Mouse (Mus musculus) megakaryocyte, embryonic 14.5 days (primary cell): Measurements from ENCODE around the gene Mrps22. TPM values are rescaled to one million over a fixed set of nuclear protein-coding genes. Genes with fewer than 3 reads are reported as not detected.
A peak's percentile ranks its signal among the peaks of the same experiment; 100 is the strongest.

Experiments used
- H3K27me3 ChIP-seq: replicated peaks from 2 replicates; pipeline ENCODE3; 2012; ENCODE audit warnings: inconsistent platforms
- H3K36me3 ChIP-seq: replicated peaks from 2 replicates; pipeline ENCODE3; 2012; ENCODE audit warnings: low read length, inconsistent platforms, mixed read lengths
- H3K4me1 ChIP-seq: 2 replicates; pipeline ENCODE4 v1.6.1; 2012; ENCODE audit warnings: inconsistent platforms
- H3K4me3 ChIP-seq: replicated peaks from 2 replicates; pipeline ENCODE3; 2012; ENCODE audit warnings: moderate library complexity, mild to moderate bottlenecking, inconsistent platforms
- H3K9me3 ChIP-seq: 2 replicates; pipeline ENCODE4 v1.6.1; 2012; ENCODE audit warnings: inconsistent platforms
- FLI1 ChIP-seq: IDR thresholded peaks from 2 replicates; pipeline ENCODE4 v1.6.1; 2012; ENCODE audit warnings: low read length, inconsistent platforms, mixed read lengths
- GATA1 ChIP-seq: IDR thresholded peaks from 3 replicates; pipeline ENCODE4 v1.6.1; 2012; ENCODE audit warnings: mixed read lengths, low read length, inconsistent platforms, borderline replicate concordance
- polyA plus RNA-seq: library from polyadenylated mRNA; stranded (reverse); fragments of >175 nt; gene quantifications from 2 replicates; pipeline ENCODE4 v1.2.3, GENCODE M21; 2012; ENCODE audit warnings: low replicate concordance; ENCODE audit not compliant: insufficient read depth

Gene Mrps22
- polyA plus RNA-seq, 1 experiment = 8.7 TPM

DNA sequence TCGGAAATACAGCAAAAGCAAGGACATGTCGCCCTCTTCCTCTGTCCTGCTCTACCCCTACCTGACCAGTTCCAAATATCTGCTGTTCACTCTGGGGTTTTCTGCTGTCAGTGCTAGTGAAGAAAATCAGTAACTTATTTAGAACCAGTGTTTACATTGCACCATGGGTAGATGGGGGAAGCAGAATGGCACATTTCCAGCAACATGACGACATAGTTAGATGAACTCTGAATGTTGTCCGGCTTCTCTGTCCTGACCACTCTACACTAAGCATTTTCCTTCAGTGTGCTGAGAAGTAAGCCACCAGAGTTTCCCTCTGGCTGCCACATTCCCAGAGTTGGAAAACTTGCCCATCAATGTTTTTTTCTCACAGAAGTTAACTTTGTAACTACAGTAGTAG lies 17.6 kb downstream of the Mrps22 start:
- peaks cover 100% of the 10 kb centered on the region for H3K36me3 ChIP-seq
- no peak overlapping the region for H3K4me3 ChIP-seq
- no peaks in the 10 kb centered on the region for H3K27me3 ChIP-seq
- TF ChIP-seq FLI1 (no peak), GATA1 (no peak)
- no peaks in the 10 kb centered on the region for H3K4me1 ChIP-seq
- no peaks in the 10 kb centered on the region for H3K9me3 ChIP-seq

DNA sequence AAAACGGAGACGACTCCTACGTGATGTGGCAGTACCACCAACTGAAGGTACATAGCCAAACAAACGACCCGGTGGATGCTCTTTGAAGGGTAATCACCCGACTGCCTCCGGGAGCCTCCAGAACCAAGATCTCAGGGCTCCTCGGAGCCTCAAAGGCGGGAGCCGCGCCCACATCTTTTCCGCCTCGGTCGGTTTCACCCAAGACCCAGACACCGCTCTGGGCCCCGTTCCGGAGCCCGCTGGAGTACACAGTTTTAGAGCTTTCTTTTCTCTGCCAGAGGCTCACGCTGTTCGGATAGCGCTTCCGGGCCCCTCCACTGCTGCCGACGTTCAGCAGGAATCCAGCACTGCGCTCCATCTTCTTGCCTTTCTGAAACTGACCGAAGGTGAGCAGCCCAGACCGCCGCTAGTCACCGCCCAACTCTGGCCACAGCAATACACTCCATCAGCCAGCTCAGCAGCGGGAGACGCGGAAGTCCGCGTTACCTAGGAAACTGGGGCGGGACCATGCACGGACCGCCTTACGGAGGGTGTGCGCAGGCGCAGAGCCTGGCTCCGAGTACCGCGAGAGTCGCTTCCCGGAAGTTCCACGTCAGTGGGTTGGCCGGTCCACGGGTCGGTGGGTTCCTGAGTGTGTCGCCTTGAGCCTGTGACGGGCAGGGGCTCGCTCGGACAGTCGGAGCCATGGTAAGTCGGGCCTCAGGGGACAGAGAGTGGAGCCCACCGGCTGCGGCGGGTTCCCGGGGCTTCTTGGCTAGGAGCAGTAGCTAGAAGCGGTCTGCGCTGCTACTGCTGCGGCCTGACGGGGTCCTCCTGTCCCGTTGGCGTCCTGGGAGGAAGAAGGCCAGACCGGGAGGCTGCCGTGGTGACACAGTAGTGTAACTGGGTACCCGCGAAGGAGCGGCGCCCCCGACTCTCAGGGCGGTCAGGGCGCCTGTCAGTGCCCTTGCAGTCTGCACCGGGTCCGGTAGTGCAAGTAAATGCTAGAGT lies 38.0 kb downstream of the Mrps22 start, which contains the start of gene Copb2:
Copb2 (plus strand) TSS at position 585 of the 990 bp plus-strand sequence.
- Histone ChIP-seq H3K36me3 (peaks cover 30% of the 10 kb centered on the region), H3K27me3 (peaks cover 3% of the 10 kb centered on the region), H3K9me3 (no peaks in the 10 kb centered on the region), H3K4me3 (peak within 1 kb of the TSS; percentile 96), H3K4me1 (peaks cover 54% of the 10 kb centered on the region)
- TF ChIP-seq FLI1 (no peak), GATA1 (no peak)

DNA sequence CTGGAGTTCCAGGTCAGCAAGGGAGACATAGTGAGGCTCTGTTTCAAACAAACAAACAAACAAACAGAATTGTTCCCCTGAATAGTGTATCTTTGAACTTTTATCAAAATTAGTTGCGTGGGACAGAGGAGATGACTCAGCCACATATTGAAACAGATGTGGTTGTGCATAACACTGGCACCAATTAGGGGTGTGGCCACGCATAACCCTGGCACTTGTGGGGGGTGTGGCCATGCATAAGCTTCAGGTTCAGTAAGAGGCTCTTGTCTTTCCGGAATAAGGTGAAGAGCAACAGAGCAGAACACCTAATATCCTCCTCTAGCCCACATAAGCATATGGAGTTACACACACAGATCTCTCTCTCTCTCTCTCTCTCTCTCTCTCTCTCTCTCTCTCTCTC lies 57.4 kb downstream of the Mrps22 start:
- H3K4me3 ChIP-seq = no peak overlapping the region
- H3K27me3 ChIP-seq = peaks cover 12% of the 10 kb centered on the region
- no peaks in the 10 kb centered on the region for H3K36me3 ChIP-seq
- H3K9me3 ChIP-seq = no peaks in the 10 kb centered on the region
- peaks cover 21% of the 10 kb centered on the region for H3K4me1 ChIP-seq
- TF ChIP-seq FLI1 (no peak), GATA1 (no peak)

Other genes starting within 250 kb of the Mrps22 start
- 10.7 and 13.8 TPM in 2 replicates for gene Rbp1, start 178.7 kb downstream of the Mrps22 start, polyA plus RNA-seq
- 2.4 TPM in 1 of 2 replicates, not detected in the other for gene Rbp2, start 115.5 kb downstream of the Mrps22 start, polyA plus RNA-seq
- gene Copb2, start 37.9 kb downstream of the Mrps22 start, polyA plus RNA-seq = 18.2 TPM in 1 of 2 replicates, not detected in the other
- gene Prr23a1, start 240.8 kb upstream of the Mrps22 start, polyA plus RNA-seq = not detected in 2 replicates